Mouse (Mus musculus) large intestine, adult 2 months (tissue): ENCODE data around the gene Cela3a. TPM values are rescaled to one million over a fixed set of nuclear protein-coding genes. Genes with fewer than 3 reads are reported as not detected.

ENCODE experiments used
- polyA plus RNA-seq: library from polyadenylated mRNA; depleted of rRNA; stranded (reverse); fragments of >200 nt; gene quantifications from 2 replicates; pipeline ENCODE4 v1.2.3, GENCODE M21; 2012; rRNA removed

Gene Cela3a
- polyA plus RNA-seq, 1 experiment = not detected

Other genes with a start within 250 kb of the Cela3a start
- gene Wnt4, start 132.3 kb downstream of the Cela3a start, polyA plus RNA-seq = 3.4 and 3.5 TPM in 2 replicates
- gene Cdc42, start 52.1 kb downstream of the Cela3a start, polyA plus RNA-seq = 122 and 127 TPM in 2 replicates
- gene Cela3b, start 20.7 kb upstream of the Cela3a start, polyA plus RNA-seq = 0.94 and 1.4 TPM in 2 replicates
- not detected in 2 replicates for gene 1700013G24Rik, start 43.5 kb upstream of the Cela3a start, polyA plus RNA-seq
- gene Hspg2, start 59.0 kb upstream of the Cela3a start, polyA plus RNA-seq = 19.7 and 22.8 TPM in 2 replicates
- not detected in 2 replicates for gene Ldlrad2, start 164.8 kb upstream of the Cela3a start, polyA plus RNA-seq
- 27.2 and 39.0 TPM in 2 replicates for gene Usp48, start 184.0 kb upstream of the Cela3a start, polyA plus RNA-seq